Mouse (Mus musculus) midbrain, embryonic 11.5 days (tissue): Measurements from ENCODE around the gene 2810004N23Rik. TPM values are rescaled to one million over a fixed set of nuclear protein-coding genes. Genes with fewer than 3 reads are reported as not detected.

Source experiments
- ATAC-seq: fragments of 200-750 bp; cut with Nextera tagmentation; 2 replicates; pipeline ENCODE4 v1.8.0; 2017; ENCODE audit warnings: moderate TSS enrichment, moderate library complexity; ENCODE audit not compliant: low FRiP score
- DNase-seq: peaks from one replicate; pipeline ENCODE4 v3.0.0; 2015; ENCODE audit warnings: low spot score; ENCODE audit errors: missing footprints
- H3K27ac ChIP-seq: fragments of 300-500 bp; sonication (generic); 2 replicates; pipeline ENCODE4 v1.5.1; 2014; ENCODE audit warnings: low read depth, low read length
- H3K27me3 ChIP-seq: fragments of 300-500 bp; sonication (generic); 2 replicates; pipeline ENCODE4 v1.6.1; 2014; ENCODE audit warnings: mild to moderate bottlenecking, low read length, moderate library complexity, mixed read lengths; ENCODE audit not compliant: control insufficient read depth, insufficient read depth
- H3K36me3 ChIP-seq: fragments of 300-500 bp; sonication (generic); 2 replicates; pipeline ENCODE4 v1.6.1; 2014; ENCODE audit warnings: mild to moderate bottlenecking, low read length, moderate library complexity, mixed read lengths; ENCODE audit not compliant: control insufficient read depth, insufficient read depth
- H3K4me1 ChIP-seq: fragments of 300-500 bp; sonication (generic); 2 replicates; pipeline ENCODE4 v1.6.1; 2014; ENCODE audit warnings: low read length; ENCODE audit not compliant: control insufficient read depth, insufficient read depth
- H3K4me2 ChIP-seq: fragments of 300-500 bp; sonication (generic); 2 replicates; pipeline ENCODE4 v1.6.1; 2014; ENCODE audit warnings: mild to moderate bottlenecking, moderate library complexity
- H3K4me3 ChIP-seq: fragments of 300-500 bp; sonication (generic); 2 replicates; pipeline ENCODE4 v1.5.1; 2014; ENCODE audit warnings: low read depth, low read length
- H3K9ac ChIP-seq: fragments of 300-500 bp; sonication (generic); 2 replicates; pipeline ENCODE4 v1.6.1; 2014; ENCODE audit warnings: low read length
- H3K9me3 ChIP-seq: fragments of 300-500 bp; sonication (generic); 2 replicates; pipeline ENCODE4 v1.6.1; 2016; ENCODE audit warnings: low read length; ENCODE audit not compliant: control insufficient read depth
- whole genome bisulfite sequencing: fragments of 180-500 bp; shearing (Covaris S2); extraction: QIAGEN DNeasy Blood & Tissue Kit; methylation state at CpG from one replicate; pipeline ENCODE4 v1.1.7; 2014; 5-methylcytosine and 5-hydroxymethylcytosine counted together
- polyA plus RNA-seq: library from polyadenylated mRNA; unstranded; fragments of >200 nt; fragmentation: Nextera tagmentation; extraction: Ambion mirVana; gene quantifications from 2 replicates; pipeline ENCODE4 v1.2.1, GENCODE M21; 2014

2810004N23Rik gene
- polyA plus RNA-seq, 1 experiment from 2014 or later: 40.6 TPM

- DNase-seq: no peak
- Histone ChIP-seq H3K4me1 (peaks cover 21% of the 10 kb centered on the region), H3K36me3 (no peaks in the 10 kb centered on the region), H3K4me2 (peak overlapping the region; percentile 94), H3K9ac (no peak overlapping the region; the same call in 1 of the 2 replicates), H3K27ac (no peak overlapping the region; the same call in 1 of the 2 replicates), H3K9me3 (no peaks in the 10 kb centered on the region), H3K27me3 (peaks cover 49% of the 10 kb centered on the region), H3K4me3 (peak overlapping the region; percentile 58)
- ATAC-seq: no peak
- WGBS: 48% methylated on average over 4 of the region's 4 CpGs
These were observed 71.2 kb downstream of the 2810004N23Rik start for GRCm38 (mm10) chr8:124791751-124792150.

GRCm38 (mm10) chr8:124790676-124791075, 72.2 kb downstream of the 2810004N23Rik start:
- no peaks in the 10 kb centered on the region for H3K36me3 ChIP-seq
- H3K27me3 ChIP-seq: peaks cover 43% of the 10 kb centered on the region
- 81% methylated on average over 4 of the region's 4 CpGs for WGBS
- no peak overlapping the region for H3K9ac ChIP-seq
- H3K4me3 ChIP-seq: no peak overlapping the region
- ATAC-seq: no peak
- peaks cover 21% of the 10 kb centered on the region for H3K4me1 ChIP-seq
- H3K27ac ChIP-seq: no peak overlapping the region
- DNase-seq: no peak
- no peak overlapping the region for H3K4me2 ChIP-seq
- H3K9me3 ChIP-seq: no peaks in the 10 kb centered on the region

Other genes with a start within 250 kb of the 2810004N23Rik start
- gene 2310022B05Rik, start 199.8 kb downstream of the 2810004N23Rik start, polyA plus RNA-seq: 17.4 and 21.2 TPM in 2 replicates
- 61.5 and 62.7 TPM in 2 replicates for gene Ttc13, start 141.1 kb downstream of the 2810004N23Rik start, polyA plus RNA-seq
- 31.1 and 33.0 TPM in 2 replicates for gene Arv1, start 141.0 kb downstream of the 2810004N23Rik start, polyA plus RNA-seq
- gene Fam89a, start 111.3 kb downstream of the 2810004N23Rik start, polyA plus RNA-seq: 2.1 and 2.2 TPM in 2 replicates
- gene Trim67, start 70.0 kb downstream of the 2810004N23Rik start, polyA plus RNA-seq: 2.9 and 3.3 TPM in 2 replicates
- gene Gnpat, start 87 bp downstream of the 2810004N23Rik start, polyA plus RNA-seq: 136 and 138 TPM in 2 replicates
- gene Exoc8, start 34.6 kb upstream of the 2810004N23Rik start, polyA plus RNA-seq: 7.1 and 7.2 TPM in 2 replicates
- 12.5 and 14.1 TPM in 2 replicates for gene Sprtn, start 34.8 kb upstream of the 2810004N23Rik start, polyA plus RNA-seq
- 18.5 and 21.0 TPM in 2 replicates for gene Egln1, start 86.2 kb upstream of the 2810004N23Rik start, polyA plus RNA-seq
- 155 and 175 TPM in 2 replicates for gene Tsnax, start 149.9 kb upstream of the 2810004N23Rik start, polyA plus RNA-seq
- 0.82 and 0.87 TPM in 2 replicates for gene Disc1, start 191.1 kb upstream of the 2810004N23Rik start, polyA plus RNA-seq